Mouse (Mus musculus) layer of hippocampus, adult 2 months (tissue): ENCODE measurements around the gene Slc4a8. TPM values are rescaled to one million over a fixed set of nuclear protein-coding genes. Genes with fewer than 3 reads are reported as not detected.
A peak's percentile ranks its signal among the peaks of the same experiment; 100 is the strongest.

Experiments
- DNase-seq, 2 experiments: peaks; one replicate each; pipeline ENCODE4 v3.0.0; 2022; ENCODE audit warnings: low spot score in 2 of 2
- H3K27ac ChIP-seq: fragments of 200-600 bp; 2 replicates; pipeline ENCODE4 v1.8.1; 2022
- H3K4me3 ChIP-seq: fragments of 200-600 bp; 2 replicates; pipeline ENCODE4 v1.8.1; 2022; ENCODE audit warnings: mild to moderate bottlenecking
- CTCF ChIP-seq: fragments of 200-600 bp; conservative IDR thresholded peaks from 2 replicates; pipeline ENCODE4 v1.8.1; 2022; ENCODE audit warnings: antibody characterized with exemption, mild to moderate bottlenecking, moderate library complexity
- total RNA-seq, 2 experiments: library from RNA; stranded (reverse); gene quantifications; 2 replicates each; pipeline ENCODE4 v1.2.3; 2021

Gene Slc4a8
- total RNA-seq, 2 experiments from 2014 or later: 77.4 to 94.2 TPM

DNA sequence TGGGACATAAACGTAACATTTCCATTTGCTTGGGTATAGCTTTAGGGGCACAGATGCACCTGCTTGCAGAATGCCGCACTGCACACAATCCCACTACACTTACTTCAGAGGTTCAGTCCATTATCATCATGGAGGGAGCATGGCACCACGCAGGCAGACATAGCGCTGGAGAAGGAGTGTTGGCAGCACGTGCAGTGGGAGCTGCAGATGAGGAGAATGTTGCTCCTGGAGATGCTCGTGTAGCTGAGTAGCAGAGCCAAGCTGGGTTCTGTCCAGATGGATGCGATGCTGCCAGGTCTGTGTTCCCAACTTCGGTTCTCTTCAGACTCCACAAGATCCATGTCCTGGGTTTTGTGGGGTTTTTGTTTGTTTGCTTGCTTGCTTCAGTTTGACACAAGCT lies 64.5 kb downstream of the Slc4a8 start:
- Histone ChIP-seq H3K4me3 (no peak overlapping the region), H3K27ac (peak overlapping the region; percentile 76)
- DNase-seq: no peak
- TF ChIP-seq CTCF: no peak

DNA sequence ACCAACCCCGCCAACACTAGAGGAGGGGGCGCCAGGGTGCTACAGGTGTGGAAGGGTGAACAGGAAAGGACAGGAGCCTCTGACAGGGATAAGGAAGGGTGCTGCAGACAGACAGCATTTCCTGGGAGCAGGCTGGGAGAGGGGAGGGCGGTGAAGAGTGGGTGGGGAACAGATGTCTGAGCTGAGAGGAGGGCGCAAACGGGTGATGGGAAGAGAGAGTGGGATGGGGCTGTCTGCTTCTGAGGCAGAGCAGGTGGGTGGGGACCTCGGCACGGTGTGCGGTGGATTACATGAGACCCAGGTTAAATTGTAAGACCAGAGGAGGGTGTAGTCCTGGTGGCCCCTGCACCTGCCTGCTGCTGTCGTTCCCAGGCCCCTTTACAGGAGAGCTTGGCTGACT lies 68.2 kb downstream of the Slc4a8 start:
- H3K27ac ChIP-seq: peak overlapping the region; percentile 91
- TF ChIP-seq CTCF: no peak

DNA sequence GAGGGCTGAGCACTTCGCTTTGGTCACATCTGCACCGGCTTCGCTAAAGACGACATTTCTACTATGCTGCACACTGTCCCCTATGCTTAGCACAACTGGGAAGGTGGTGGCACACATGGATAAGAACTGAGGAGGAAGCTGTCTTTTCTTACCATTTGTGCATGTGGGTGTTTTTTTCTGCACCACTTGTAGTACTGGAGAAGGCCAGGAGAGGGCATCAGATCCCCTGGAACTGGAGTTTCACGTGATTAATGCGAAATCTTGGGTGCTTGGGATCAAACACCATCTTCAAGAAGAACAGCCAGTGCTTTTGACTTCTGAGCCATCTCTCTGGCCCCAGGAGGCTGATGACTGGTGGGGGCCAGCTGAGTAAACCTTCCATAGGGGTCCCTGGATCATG lies 69.1 kb downstream of the Slc4a8 start:
- DNase-seq: no peak
- Histone ChIP-seq H3K4me3 (no peak overlapping the region), H3K27ac (peak overlapping the region; percentile 91)
- TF ChIP-seq CTCF: peak; percentile 79

More for the DNA sequence above, 68.2 kb downstream of the Slc4a8 start:
- no peak overlapping the region for H3K4me3 ChIP-seq
- DNase-seq: peak; percentile 83 to 87

DNA sequence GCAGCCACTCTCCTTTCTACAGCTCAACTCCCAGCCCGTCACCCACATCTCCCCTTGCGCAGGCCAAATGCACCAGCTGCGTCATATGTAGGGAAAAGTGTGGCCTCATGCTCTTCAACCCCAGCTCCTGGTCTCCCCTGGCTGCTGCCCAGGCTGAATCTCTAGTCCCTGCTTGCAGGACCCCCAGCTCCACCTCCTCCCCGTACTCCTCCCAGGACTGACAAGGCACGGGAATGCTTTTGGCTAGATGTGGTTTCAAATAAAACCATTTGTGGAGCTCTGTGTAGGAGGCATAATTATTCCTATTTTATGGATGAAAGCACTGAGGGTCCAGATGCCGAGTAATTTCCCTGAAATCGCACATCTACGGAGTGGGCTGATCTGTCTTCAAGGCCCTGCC lies 70.6 kb downstream of the Slc4a8 start:
- Histone ChIP-seq H3K4me3 (no peak overlapping the region), H3K27ac (peak overlapping the region; percentile 91)
- no peak for TF ChIP-seq CTCF
- peak in 1 of 2 experiments; percentile 65 for DNase-seq

DNA sequence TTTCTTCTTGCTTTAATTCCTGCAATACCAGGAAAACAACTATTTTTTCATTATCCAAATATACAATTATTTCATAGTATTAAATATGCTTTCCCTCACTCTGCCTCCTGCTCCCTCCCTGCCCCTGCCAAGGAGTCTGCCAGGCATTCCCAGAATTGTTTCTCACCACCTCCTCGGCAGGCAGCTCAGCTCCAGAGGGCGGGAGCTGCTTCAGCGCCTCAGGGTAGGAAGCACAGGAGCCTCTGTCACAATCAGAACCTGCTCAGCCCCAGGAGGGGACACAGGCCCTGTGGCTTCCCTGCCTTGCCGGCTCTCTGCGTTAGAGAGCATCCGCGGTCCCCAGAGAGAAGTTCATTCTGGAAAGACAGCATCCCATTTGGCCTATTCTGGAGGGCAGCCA lies 71.2 kb downstream of the Slc4a8 start:
- H3K4me3 ChIP-seq: no peak overlapping the region
- DNase-seq: peak in 1 of 2 experiments; percentile 68
- TF ChIP-seq CTCF: no peak
- H3K27ac ChIP-seq: peak overlapping the region; percentile 91

DNA sequence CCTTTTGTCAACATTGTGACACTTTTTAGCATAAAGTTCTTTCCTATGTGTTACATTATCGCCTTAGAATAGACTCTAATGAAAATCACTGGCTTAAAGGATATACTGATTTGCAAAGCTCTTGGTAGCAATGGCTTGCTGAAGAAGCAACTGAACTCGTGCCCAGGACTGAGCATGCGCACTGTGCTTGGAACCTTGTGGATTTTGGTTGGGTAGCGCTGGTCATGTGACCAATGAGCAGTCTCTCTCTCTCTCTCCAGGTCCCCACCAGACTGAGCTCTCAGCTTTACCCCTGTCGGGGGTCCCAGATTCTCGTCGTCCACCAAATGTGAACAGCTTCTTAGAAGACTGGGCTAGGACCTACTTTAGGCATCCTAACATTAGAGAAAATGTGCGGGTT lies 75.2 kb downstream of the Slc4a8 start:
- TF ChIP-seq CTCF: no peak
- H3K27ac ChIP-seq: no peak overlapping the region
- no peak for DNase-seq

DNA sequence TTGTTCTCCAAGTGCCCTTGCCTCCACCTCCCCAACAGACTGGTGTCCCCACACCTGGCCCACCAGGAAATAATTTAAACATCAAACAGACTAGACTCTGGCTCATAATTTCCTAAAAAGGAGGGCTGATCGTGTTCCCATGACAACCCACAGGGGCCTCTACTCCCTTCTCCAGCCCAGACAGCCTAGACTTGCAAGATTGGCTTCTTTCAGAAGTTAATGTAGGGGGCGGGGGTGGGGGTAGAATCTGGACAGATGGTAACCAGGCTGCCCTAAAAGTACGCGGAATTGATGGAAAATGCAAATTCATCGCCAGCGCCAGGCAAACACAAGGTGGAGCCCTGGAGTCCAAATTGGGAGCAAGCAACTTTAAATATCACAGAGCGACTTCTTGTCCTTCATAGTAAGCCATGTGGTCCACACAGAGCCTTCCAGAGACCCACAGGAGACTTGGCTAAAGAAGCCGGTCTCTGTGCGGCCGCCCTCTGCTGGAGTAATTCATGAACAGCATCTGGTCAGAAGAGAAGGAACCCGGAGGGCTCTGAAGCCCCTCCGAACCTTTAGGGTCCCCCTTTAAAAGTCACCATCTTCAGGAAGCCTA lies 77.2 kb downstream of the Slc4a8 start:
- TF ChIP-seq CTCF: peak; percentile 81
- H3K27ac ChIP-seq: peak overlapping the region; percentile 54; the same call in 1 of the 2 replicates
- DNase-seq: peak; percentile 58 to 62
- H3K4me3 ChIP-seq: no peak overlapping the region

More for the DNA sequence above, 75.2 kb downstream of the Slc4a8 start:
- no peak overlapping the region for H3K4me3 ChIP-seq

DNA sequence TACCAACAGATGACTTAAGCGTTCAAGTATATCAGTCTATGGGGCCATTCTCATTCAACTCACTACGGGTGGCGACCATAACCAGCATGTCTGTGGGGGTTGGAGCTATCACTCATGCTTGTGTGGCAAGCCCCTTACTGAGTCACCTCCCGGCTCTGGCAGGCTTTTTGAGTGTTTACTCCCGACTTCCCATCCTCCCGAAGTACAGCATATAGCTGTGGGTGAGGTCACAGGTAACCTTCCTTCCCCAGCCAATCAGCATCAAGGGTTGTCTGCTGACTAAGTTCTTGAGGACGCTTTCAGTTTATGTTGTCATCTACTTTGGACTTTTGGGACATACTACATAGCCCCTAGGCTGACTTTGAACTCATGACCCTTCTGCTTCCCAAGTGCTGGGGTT lies 82.8 kb downstream of the Slc4a8 start:
- no peak for DNase-seq
- TF ChIP-seq CTCF: no peak
- H3K27ac ChIP-seq: no peak overlapping the region
- no peak overlapping the region for H3K4me3 ChIP-seq

DNA sequence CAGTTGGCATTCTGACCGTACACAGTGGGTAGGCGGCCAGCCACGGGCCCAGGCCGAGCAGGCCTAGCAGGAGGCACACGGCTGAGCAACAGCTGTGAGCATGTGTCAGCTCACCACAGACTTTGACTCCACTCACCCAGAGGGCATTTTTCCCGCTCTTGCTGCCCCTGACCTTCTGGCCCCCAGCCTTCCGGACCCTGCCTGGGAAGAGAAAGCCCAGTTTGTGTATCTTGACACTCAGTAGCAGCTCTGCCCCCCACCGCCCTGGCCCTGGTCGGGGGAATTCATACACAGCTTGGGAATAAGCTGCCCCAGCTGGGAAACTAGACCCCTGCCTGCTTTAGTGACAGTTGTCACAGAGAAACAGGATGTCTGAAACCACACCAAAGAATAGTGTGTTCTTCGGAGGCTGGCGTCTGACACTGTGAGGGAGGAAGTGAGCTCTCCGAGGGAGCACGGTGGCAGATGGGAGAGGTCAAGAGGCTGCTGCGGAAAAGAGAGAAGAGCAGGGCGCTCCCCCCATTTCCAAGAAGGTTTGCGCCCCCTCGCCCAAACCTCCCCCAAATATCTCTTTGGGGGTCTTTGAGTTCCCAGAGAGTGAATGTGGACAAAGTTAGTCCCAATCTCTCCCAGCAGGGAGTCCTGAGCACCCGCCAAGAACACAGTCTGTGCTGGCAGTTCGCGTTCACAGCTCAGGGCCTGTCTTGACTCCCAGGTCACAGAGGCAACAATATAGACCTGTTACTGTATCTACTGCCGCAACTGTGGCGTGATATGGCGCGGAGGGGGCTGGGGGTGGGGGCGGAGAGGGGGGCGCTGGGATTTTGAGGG lies 83.7 kb downstream of the Slc4a8 start:
- TF ChIP-seq CTCF: no peak
- no peak for DNase-seq
- Histone ChIP-seq H3K4me3 (no peak overlapping the region), H3K27ac (peak overlapping the region; percentile 67)

DNA sequence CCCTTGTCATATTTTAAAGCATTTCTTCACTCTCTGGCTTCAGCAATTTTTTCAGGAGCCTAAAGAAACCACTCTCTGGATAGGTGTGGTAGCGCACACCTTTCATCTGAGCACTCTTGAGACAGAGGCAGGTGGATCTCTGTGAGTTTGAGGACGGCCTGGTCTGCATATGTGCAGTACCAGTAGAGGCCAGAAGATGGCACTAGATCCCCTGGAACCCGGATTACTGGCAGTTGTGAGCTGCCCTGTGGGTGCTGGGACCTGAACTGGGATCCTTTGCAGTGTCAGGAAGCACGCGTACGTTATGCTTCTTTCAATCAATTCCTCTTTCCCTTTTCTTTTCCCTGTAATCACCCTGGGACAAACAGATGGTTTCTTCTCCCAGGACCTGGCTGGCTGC lies 85.6 kb downstream of the Slc4a8 start:
- TF ChIP-seq CTCF: peak; percentile 65
- H3K4me3 ChIP-seq: no peak overlapping the region
- H3K27ac ChIP-seq: no peak overlapping the region
- DNase-seq: no peak

DNA sequence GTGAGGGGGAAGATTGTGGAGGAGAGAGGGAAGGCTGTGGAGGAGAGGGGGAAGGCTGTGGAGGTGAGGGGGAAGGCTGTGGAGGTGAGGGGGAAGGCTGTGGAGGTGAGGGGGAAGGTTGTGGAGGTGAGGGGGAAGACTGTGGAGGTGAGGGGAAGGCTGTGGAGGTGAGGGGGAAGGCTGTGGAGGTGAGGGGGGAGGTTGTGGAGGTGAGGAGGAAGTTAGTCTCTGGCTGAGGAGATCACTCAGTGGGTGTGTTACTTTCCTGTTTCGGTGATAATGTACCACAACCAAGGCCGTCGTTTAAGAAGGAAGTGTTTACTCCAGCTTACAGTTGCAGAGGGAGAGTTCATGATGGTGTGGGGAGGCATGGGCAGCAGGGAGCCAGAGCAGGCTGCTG lies 96.0 kb downstream of the Slc4a8 start:
- Histone ChIP-seq H3K27ac (no peak overlapping the region), H3K4me3 (no peak overlapping the region)
- no peak for TF ChIP-seq CTCF
- DNase-seq: no peak

DNA sequence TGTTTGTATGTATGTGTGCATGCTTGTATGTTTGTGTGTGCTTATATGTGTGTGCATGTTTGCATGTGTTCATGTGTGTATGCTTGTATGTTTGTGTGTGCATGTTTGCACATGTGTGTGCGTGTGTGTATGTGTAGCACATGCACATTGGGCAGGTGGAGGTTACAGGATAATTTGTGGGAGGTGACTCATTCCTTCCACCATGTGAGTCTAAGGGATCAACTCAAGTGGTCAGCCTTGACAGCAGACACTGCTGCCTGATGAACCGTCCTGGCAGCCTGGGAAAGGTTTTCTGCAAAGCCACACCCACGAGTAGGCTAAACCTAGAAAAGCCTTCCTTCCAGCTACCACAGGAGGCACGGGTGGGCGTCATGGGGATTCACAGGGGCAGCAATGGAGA lies 99.3 kb downstream of the Slc4a8 start:
- no peak overlapping the region for H3K27ac ChIP-seq
- DNase-seq: no peak
- no peak for TF ChIP-seq CTCF
- H3K4me3 ChIP-seq: no peak overlapping the region

DNA sequence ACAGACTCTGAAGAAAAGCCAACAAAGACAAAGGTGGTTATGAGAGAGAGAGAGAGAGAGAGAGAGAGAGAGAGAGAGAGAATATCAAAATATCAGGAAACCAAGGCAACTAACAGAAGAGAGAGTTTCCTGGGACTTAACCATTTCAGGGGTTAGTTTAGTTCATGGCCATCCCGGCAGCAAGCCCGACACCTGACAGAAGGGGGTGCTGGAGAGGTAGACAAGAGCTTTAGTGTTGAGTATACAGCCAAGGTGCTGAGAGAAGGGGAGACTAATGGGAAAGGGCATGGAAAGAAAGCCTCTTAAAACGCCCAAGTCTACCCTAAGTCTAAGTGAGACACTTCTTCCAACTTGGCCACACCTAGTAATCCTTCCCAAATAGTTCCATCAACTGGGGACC lies 104.0 kb downstream of the Slc4a8 start:
- Histone ChIP-seq H3K27ac (no peak overlapping the region), H3K4me3 (no peak overlapping the region)
- DNase-seq: no peak
- TF ChIP-seq CTCF: peak; percentile 46

DNA sequence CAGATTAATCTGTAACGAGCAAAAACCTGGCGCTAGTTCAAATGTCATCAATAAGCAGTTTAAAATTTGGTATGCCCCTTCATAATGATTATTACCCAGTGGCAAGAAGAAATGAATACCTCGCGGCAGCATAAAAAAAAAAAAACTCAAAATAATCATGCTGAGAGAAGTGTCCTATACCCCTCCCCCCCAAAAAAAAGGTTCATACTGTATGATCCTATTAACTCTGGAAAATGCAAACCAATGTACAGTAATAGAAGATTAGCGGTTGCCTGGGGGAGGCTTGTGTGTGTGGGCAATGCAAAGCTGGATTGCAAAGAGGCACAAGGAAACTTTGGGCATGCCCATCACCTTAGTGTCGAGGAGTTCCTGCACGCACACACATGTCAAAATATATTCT lies 108.0 kb downstream of the Slc4a8 start, which contains the start of gene Scn8a:
Gene Scn8a (plus strand): TSS at position 301 of the 400 bp plus-strand sequence.
- Histone ChIP-seq H3K27ac (peak within 1 kb of the TSS; percentile 96), H3K4me3 (peak within 1 kb of the TSS; percentile 70)
- DNase-seq: no peak
- TF ChIP-seq CTCF: no peak
